Mouse (Mus musculus): ENCODE results near the gene Inka2. TPM values are rescaled to one million over a fixed set of nuclear protein-coding genes. Genes with fewer than 3 reads are reported as not detected.

Gene Inka2
- polyA plus RNA-seq, 1 experiment from 2014 or later: 2.9 TPM

DNA sequence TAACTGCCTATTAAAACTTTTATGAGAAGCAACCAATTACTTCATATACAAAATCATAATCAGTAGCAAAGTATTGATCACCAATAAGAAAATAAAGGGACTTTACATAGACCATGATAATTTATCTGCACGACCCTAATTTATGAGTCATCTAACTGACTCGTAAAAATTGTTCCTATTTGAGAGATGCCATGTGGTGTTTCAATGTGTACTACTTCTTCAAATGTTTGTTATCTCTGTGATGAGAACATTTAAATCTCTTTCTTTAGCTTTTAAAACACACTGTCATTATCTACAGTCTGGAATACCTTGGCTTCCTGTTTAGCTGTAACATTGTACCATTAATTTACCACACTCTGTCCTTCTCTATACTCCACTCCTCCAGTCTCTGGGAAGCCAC, 65.0 kb downstream of the Inka2 start:
- Histone ChIP-seq H3K4me1 (replicated peaks; ENCODE audit: control insufficient read depth, insufficient read depth) (no peaks in the 10 kb centered on the region), H3K4me3 (ENCODE audit: low read depth, low read length) (no peak overlapping the region), H3K9me3 (ENCODE audit: control insufficient read depth, low read length) (no peaks in the 10 kb centered on the region), H3K36me3 (ENCODE audit: control insufficient read depth, insufficient read depth, low read length) (no peaks in the 10 kb centered on the region), H3K9ac (ENCODE audit: low read length) (no peak overlapping the region), H3K27me3 (ENCODE audit: control insufficient read depth, insufficient read depth, low read length) (no peaks in the 10 kb centered on the region), H3K27ac (replicated peaks) (no peak overlapping the region), H3K4me2 (replicated peaks; ENCODE audit: low read depth) (no peak overlapping the region)
- WGBS: 64% methylated on average over 2 of the region's 2 CpGs
- ATAC-seq (ENCODE audit: low FRiP score, low TSS enrichment) (no peak), DNase-seq (ENCODE audit: low spot score) (no peak)
- no peak for TF ChIP-seq EP300 (optimal IDR thresholded peaks at IDR 0.05)

Other genes with a start within 250 kb of the Inka2 start
- gene Ddx20, start 17.0 kb upstream of the Inka2 start, polyA plus RNA-seq (2015; fragmentation: Nextera tagmentation; extraction: Ambion mirVana): 14.7 and 16.0 TPM in 2 replicates
- 119 and 120 TPM in 2 replicates for gene Rap1a, start 96.7 kb downstream of the Inka2 start, polyA plus RNA-seq (2015; fragmentation: Nextera tagmentation; extraction: Ambion mirVana)
- 0.34 and 0.47 TPM in 2 replicates for gene Adora3, start 166.3 kb downstream of the Inka2 start, polyA plus RNA-seq (2015; fragmentation: Nextera tagmentation; extraction: Ambion mirVana)
- gene Tmigd3, start 166.3 kb downstream of the Inka2 start, polyA plus RNA-seq (2015; fragmentation: Nextera tagmentation; extraction: Ambion mirVana): 0.17 and 0.36 TPM in 2 replicates
- 0.63 and 1.2 TPM in 2 replicates for gene I830077J02Rik, start 228.1 kb downstream of the Inka2 start, polyA plus RNA-seq (2015; fragmentation: Nextera tagmentation; extraction: Ambion mirVana)

Measured in stomach, postnatal 0 days (tissue).